Comparison of ENCODE assay signal across 8 mouse cellular contexts in genomic region chr6:92090497-92090896, GRCm38 (mm10). TPM values are rescaled to one million over a fixed set of nuclear protein-coding genes. Genes with fewer than 3 reads are reported as not detected.
DNase-seq lines count a peak whose midpoint lies in the region; ATAC-seq and TF ChIP-seq lines count a peak whose summit lies in the region.

No protein-coding gene starts in this region.

- TF ChIP-seq CTCF in forebrain, postnatal 0 days (IDR thresholded peaks at IDR 0.05; ENCODE audit: low read depth): no peak

- no peaks in the 10 kb centered on the region for H3K27me3 ChIP-seq in heart, embryonic 13.5 days (replicated peaks)
- no peaks in the 10 kb centered on the region for H3K27me3 ChIP-seq in forebrain, postnatal 0 days (ENCODE audit: insufficient read depth, low read length)

- H3K27ac ChIP-seq in heart, embryonic 13.5 days (replicated peaks): peak overlapping the region; percentile 99
- H3K27ac ChIP-seq in ES-E14 (ENCODE audit: insufficient read depth, low read depth, low read length, poor library complexity, severe bottlenecking): peak overlapping the region; percentile 98; the same call in 1 of the 2 replicates
- H3K27ac ChIP-seq in forebrain, postnatal 0 days (ENCODE audit: low read depth, low read length): peak overlapping the region; percentile 99
- H3K27ac ChIP-seq in macrophage: peak overlapping the region; percentile 56

- no peaks in the 10 kb centered on the region for H3K9me3 ChIP-seq in heart, embryonic 13.5 days
- no peaks in the 10 kb centered on the region for H3K9me3 ChIP-seq in ES-E14 (ENCODE audit: control insufficient read depth, insufficient read depth, low read depth, low read length)
- no peaks in the 10 kb centered on the region for H3K9me3 ChIP-seq in forebrain, postnatal 0 days (ENCODE audit: low read length)

- H3K9ac ChIP-seq in heart, embryonic 13.5 days: peak overlapping the region; percentile 100
- H3K9ac ChIP-seq in ES-E14 (ENCODE audit: insufficient read depth, low read depth, low read length, poor library complexity, severe bottlenecking): peak overlapping the region; percentile 99
- H3K9ac ChIP-seq in forebrain, postnatal 0 days: peak overlapping the region; percentile 97

- peak overlapping the region; percentile 81 for H3K4me2 ChIP-seq in heart, embryonic 13.5 days
- H3K4me2 ChIP-seq in forebrain, postnatal 0 days (ENCODE audit: low read depth): peak overlapping the region; percentile 50

- peaks cover 39% of the 10 kb centered on the region for H3K4me1 ChIP-seq in heart, embryonic 13.5 days
- H3K4me1 ChIP-seq in ES-E14 (ENCODE audit: control insufficient read depth in 2 of 2, insufficient read depth in 2 of 2, low read length in 2 of 2, poor library complexity in 1 of 2): peaks cover 4 to 10% of the 10 kb centered on the region in 2 experiments; a peak in 2 of 4 replicates
- peaks cover 19% of the 10 kb centered on the region; the same call in 1 of the 2 replicates for H3K4me1 ChIP-seq in forebrain, postnatal 0 days (ENCODE audit: insufficient read depth)

- H3K4me3 ChIP-seq in heart, embryonic 13.5 days: peak overlapping the region; percentile 96
- peak overlapping the region; percentile 73 to 99 for H3K4me3 ChIP-seq in ES-E14 (ENCODE audit: insufficient read depth in 1 of 2, low read depth in 1 of 2, low read length in 2 of 2, poor library complexity in 1 of 2, severe bottlenecking in 1 of 2)
- H3K4me3 ChIP-seq in forebrain, postnatal 0 days (ENCODE audit: low read depth, low read length): peak overlapping the region; percentile 99
- H3K4me3 ChIP-seq in macrophage (ENCODE audit: inconsistent target): peak overlapping the region; percentile 78

- H3K36me3 ChIP-seq in heart, embryonic 13.5 days: no peaks in the 10 kb centered on the region
- H3K36me3 ChIP-seq in ES-E14 (ENCODE audit: control insufficient read depth, insufficient read depth, low read length, poor library complexity, severe bottlenecking): no peaks in the 10 kb centered on the region
- H3K36me3 ChIP-seq in forebrain, postnatal 0 days (ENCODE audit: insufficient read depth): no peaks in the 10 kb centered on the region
- no peaks in the 10 kb centered on the region for H3K36me3 ChIP-seq in macrophage (ENCODE audit: inconsistent target)

- ATAC-seq in heart, embryonic 13.5 days (ENCODE audit: extremely low read depth, insufficient number of reproducible peaks, low FRiP score, low TSS enrichment): no peak
- no peak for ATAC-seq in forebrain, postnatal 0 days

- in situ Hi-C loops in ES-E14 (cut with MboI; ENCODE audit: low sequenced_read_pairs in 2 of 2, unreplicated experiment in 2 of 2): no loop called here

- DNase-seq in heart, adult 18-20 months: no peak
- DNase-seq in ES-E14 (ENCODE audit: low read depth, low spot score): no peak
- no peak for DNase-seq in forebrain, postnatal 0 days
- no peak for DNase-seq in right cerebral cortex, postnatal 25 days
- DNase-seq in spleen, postnatal 14 days (ENCODE audit: low spot score in 2 of 2): no peak
- DNase-seq in adrenal gland, postnatal 4 days (ENCODE audit: low spot score in 2 of 2): no peak

- H3K79me2 ChIP-seq in macrophage (ENCODE audit: inconsistent target): peaks cover 43% of the 10 kb centered on the region

- 3% methylated on average over 4 of the region's 4 CpGs for WGBS in heart, embryonic 13.5 days
- 0% methylated on average over 4 of the region's 4 CpGs for WGBS in forebrain, postnatal 0 days
- 8% methylated on average over 4 of the region's 4 CpGs for WGBS in macrophage (ENCODE audit: missing documents)

TF ChIP-seq in ES-E14, 5 proteins besides CTCF, POLR2A, EP300 and RAD21:
- TF ChIP-seq MAFK (IDR thresholded peaks at IDR 0.05; ENCODE audit: insufficient read depth, low read depth, low read length) (no peak), ZNF384 (IDR thresholded peaks at IDR 0.05; ENCODE audit: low read depth, low read length) (no peak), HCFC1 (IDR thresholded peaks at IDR 0.05; ENCODE audit: borderline replicate concordance, insufficient read depth, low read length) (no peak)
TF ChIP-seq in ES-E14: peak in this region for 0.

RNA-seq across cellular contexts. Expression of gene Nr2c2, which starts 0.7 kb away (rescaled TPM):
- polyA plus RNA-seq in heart, embryonic 13.5 days (2015; fragmentation: Nextera tagmentation; extraction: Ambion mirVana): 10.2 and 10.3 TPM in 2 replicates
- total RNA-seq in heart, adult 18-20 months (2021): 10 to 100 TPM; 20.1 to 24.9 TPM
- total RNA-seq in ES-E14 (2012; rRNA removed): 20.8 and 29.9 TPM in 2 replicates
- total RNA-seq in forebrain, postnatal 0 days (2014; rRNA removed): 62.6 and 78.9 TPM in 2 replicates
- polyA plus RNA-seq in forebrain, postnatal 0 days (2015; fragmentation: Nextera tagmentation; extraction: Ambion mirVana): 23.9 and 32.6 TPM in 2 replicates
- total RNA-seq in macrophage (2018; cell fraction: chromatin; rRNA removed): 100 to 1,000 TPM in 4 of 26 experiments, 10 to 100 TPM in 22; 42.1 to 117 (median 86.8) TPM
- 10 to 100 TPM in 25 of 26 experiments, 1 to 10 TPM in 1; 8.2 to 25.1 (median 16.6) TPM for total RNA-seq in macrophage (2018; cell fraction: cytosol; rRNA removed)
- 10 to 100 TPM; 27.0 to 74.3 (median 51.0) TPM for total RNA-seq in macrophage (2018; cell fraction: nucleus; rRNA removed)
- 7.5 to 11.6 TPM (median 8.7 TPM) in 3 replicates for polyA plus RNA-seq in macrophage (2018)
- 10 to 100 TPM; 60.3 to 62.9 TPM for total RNA-seq in adrenal gland, postnatal 4 days (2021)
